Mouse (Mus musculus) megakaryocyte, embryonic 14.5 days (primary cell): ENCODE measurements at regions not wholly inside any gene's neighbourhood (a gene's known extent, or its start where the extent isn't known, plus 50 kb on each side); places are given as distances from the start of the nearest gene placed in this dataset.

Source experiments
- FLI1 ChIP-seq: IDR thresholded peaks from 2 replicates; pipeline ENCODE4 v1.6.1; 2012; ENCODE audit warnings: low read length, inconsistent platforms, mixed read lengths
- GATA1 ChIP-seq: IDR thresholded peaks from 3 replicates; pipeline ENCODE4 v1.6.1; 2012; ENCODE audit warnings: mixed read lengths, low read length, inconsistent platforms, borderline replicate concordance

GRCm38 (mm10) chr2:169388569-169388968 is 199.0 kb downstream of the Gm11011 start:
- TF ChIP-seq GATA1 (no peak), FLI1 (no peak)
